8 mouse cellular contexts compared by ENCODE assay signal in genomic region chr11:102581281-102582015, GRCm38 (mm10). TPM values are rescaled to one million over a fixed set of nuclear protein-coding genes. Genes with fewer than 3 reads are reported as not detected.
A peak's percentile ranks its signal among the peaks of the same experiment; 100 is the strongest.
DNase-seq lines count a peak whose midpoint lies in the region; ATAC-seq and TF ChIP-seq lines count a peak whose summit lies in the region.

No protein-coding gene starts in this region.

- TF ChIP-seq CTCF in stomach, postnatal 0 days (IDR thresholded peaks at IDR 0.05; ENCODE audit: low read depth) = no peak

- WGBS in stomach, postnatal 0 days = 32% methylated on average over 11 of the region's 11 CpGs

- H3K4me3 ChIP-seq in stomach, postnatal 0 days (ENCODE audit: low read depth, low read length) = no peak overlapping the region

- peak overlapping the region; percentile 66 for H3K27ac ChIP-seq in stomach, postnatal 0 days (replicated peaks)

- H3K27me3 ChIP-seq in stomach, postnatal 0 days (ENCODE audit: control insufficient read depth, insufficient read depth, low read length) = no peaks in the 10 kb centered on the region

- no peaks in the 10 kb centered on the region for H3K36me3 ChIP-seq in stomach, postnatal 0 days (ENCODE audit: control insufficient read depth, insufficient read depth, low read length)

- no peak for TF ChIP-seq EP300 in stomach, postnatal 0 days (optimal IDR thresholded peaks at IDR 0.05)

- DNase-seq in adrenal gland, postnatal 10 days = peak; percentile 38
- DNase-seq in adrenal gland, adult 8-10 months = no peak
- peak; percentile 46 for DNase-seq in testis, postnatal 10 days (ENCODE audit: low spot score)
- no peak for DNase-seq in testis, postnatal 14 days (ENCODE audit: low spot score)
- peak; percentile 18 to 32 for DNase-seq in kidney, postnatal 4 days
- no peak for DNase-seq in stomach, postnatal 0 days (ENCODE audit: low spot score)
- DNase-seq in frontal cortex, postnatal 14 days (ENCODE audit: low spot score in 2 of 2) = no peak
- DNase-seq in gastrocnemius, postnatal 14 days = no peak

- H3K4me1 ChIP-seq in stomach, postnatal 0 days (replicated peaks; ENCODE audit: control insufficient read depth, insufficient read depth) = peaks cover 3% of the 10 kb centered on the region

- ATAC-seq in stomach, postnatal 0 days (ENCODE audit: low FRiP score, low TSS enrichment) = no peak

- H3K9me3 ChIP-seq in stomach, postnatal 0 days (ENCODE audit: control insufficient read depth, low read length) = no peaks in the 10 kb centered on the region

- H3K4me2 ChIP-seq in stomach, postnatal 0 days (replicated peaks; ENCODE audit: low read depth) = no peak overlapping the region

- H3K9ac ChIP-seq in stomach, postnatal 0 days (ENCODE audit: low read length) = no peak overlapping the region

- intact Hi-C loops in gastrocnemius, postnatal 14 days (cut with DNase I; ENCODE audit: low total_unique reads) = no loop called here

RNA-seq across cellular contexts. Expression of gene Gm11627, which starts 2.2 kb away (rescaled TPM):
- total RNA-seq in adrenal gland, postnatal 10 days (2021) = under 1 TPM; 0.51 to 0.64 TPM
- total RNA-seq in adrenal gland, adult 8-10 months (2022) = under 1 TPM in 1 of 4 experiments, not detected in 3; 0.75 TPM
- 20.1 and 22.4 TPM in 2 replicates for polyA plus RNA-seq in stomach, postnatal 0 days (2015; fragmentation: Nextera tagmentation; extraction: Ambion mirVana)
- total RNA-seq in gastrocnemius, postnatal 14 days (2021) = under 1 TPM; 0.38 to 0.66 TPM

RNA-seq across cellular contexts. Expression of gene Fzd2, which starts 22.7 kb away (rescaled TPM):
- 1 to 10 TPM; 6.3 to 7.2 TPM for total RNA-seq in adrenal gland, postnatal 10 days (2021)
- total RNA-seq in adrenal gland, adult 8-10 months (2022) = 1 to 10 TPM; 4.8 to 6.9 (median 5.7) TPM
- 10.2 and 11.8 TPM in 2 replicates for polyA plus RNA-seq in stomach, postnatal 0 days (2015; fragmentation: Nextera tagmentation; extraction: Ambion mirVana)
- total RNA-seq in gastrocnemius, postnatal 14 days (2021) = 1 to 10 TPM; 3.6 to 7.3 TPM

RNA-seq across cellular contexts. Expression of gene Gpatch8, which starts 25.3 kb away (rescaled TPM):
- 10 to 100 TPM; 27.6 to 34.7 TPM for total RNA-seq in adrenal gland, postnatal 10 days (2021)
- total RNA-seq in adrenal gland, adult 8-10 months (2022) = 10 to 100 TPM; 29.2 to 48.9 (median 35.7) TPM
- 16.7 and 16.8 TPM in 2 replicates for polyA plus RNA-seq in stomach, postnatal 0 days (2015; fragmentation: Nextera tagmentation; extraction: Ambion mirVana)
- 10 to 100 TPM; 21.1 to 27.7 TPM for total RNA-seq in gastrocnemius, postnatal 14 days (2021)

Comparison
In these comparisons a context has a peak if more than half of its experiments do, and no peak if none do; other contexts are left out.
1. DNase-seq: peak in adrenal gland, postnatal 10 days (single experiment), testis, postnatal 10 days (single experiment) and kidney, postnatal 4 days (2 of 2); none in adrenal gland, adult 8-10 months (single experiment), testis, postnatal 14 days (single experiment), stomach, postnatal 0 days (single experiment), frontal cortex, postnatal 14 days (0 of 2) and gastrocnemius, postnatal 14 days (single experiment).